Mouse (Mus musculus): ENCODE measurements around the gene Eps8.
A peak's percentile ranks its signal among the peaks of the same experiment; 100 is the strongest.

Eps8 gene

DNA sequence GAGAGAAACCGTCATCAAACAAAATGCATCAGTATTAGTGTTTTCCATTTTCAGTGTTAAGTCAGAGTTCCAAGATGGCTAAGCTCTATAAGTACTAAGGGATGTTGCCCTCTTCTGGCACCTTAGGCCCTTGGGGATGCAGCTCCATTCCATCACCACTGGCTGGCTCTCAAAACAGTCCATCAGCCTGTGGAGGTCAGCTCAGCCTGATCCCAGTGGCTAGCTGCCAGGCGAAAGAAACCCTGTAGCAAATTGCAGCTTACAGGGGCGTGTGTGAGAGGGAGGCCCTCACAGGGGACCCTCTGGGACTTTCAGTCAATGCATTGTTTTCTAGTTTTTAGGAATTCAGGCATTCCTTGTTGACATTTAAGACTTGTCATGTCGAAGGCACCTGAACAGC, 40.8 kb downstream of the Eps8 start:
- no peak for DNase-seq (ENCODE audit: low spot score in 2 of 2)

DNA sequence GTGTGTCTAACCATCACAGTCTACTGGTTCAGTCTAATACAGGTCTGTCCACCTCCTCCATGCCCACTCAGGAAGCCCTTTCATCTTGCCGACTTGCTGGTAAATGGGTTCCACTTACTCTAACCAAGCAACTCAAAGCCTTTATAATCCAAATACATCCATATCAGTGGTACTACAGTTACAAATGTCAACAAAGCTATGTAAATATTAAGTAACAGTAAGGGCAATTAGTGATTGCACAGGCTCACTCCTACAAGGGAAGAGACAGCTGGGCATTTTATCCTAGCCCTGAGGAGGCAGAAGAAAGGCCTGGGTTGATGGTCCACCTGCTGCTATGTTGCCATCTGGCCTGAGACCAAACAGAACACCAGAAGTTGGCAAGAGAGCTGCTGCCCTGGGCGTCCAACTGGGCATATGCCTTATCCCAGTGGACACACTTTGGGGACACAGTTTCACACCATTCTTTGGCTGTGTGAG, 42.6 kb downstream of the Eps8 start:
- DNase-seq (ENCODE audit: low spot score in 2 of 2): no peak

DNA sequence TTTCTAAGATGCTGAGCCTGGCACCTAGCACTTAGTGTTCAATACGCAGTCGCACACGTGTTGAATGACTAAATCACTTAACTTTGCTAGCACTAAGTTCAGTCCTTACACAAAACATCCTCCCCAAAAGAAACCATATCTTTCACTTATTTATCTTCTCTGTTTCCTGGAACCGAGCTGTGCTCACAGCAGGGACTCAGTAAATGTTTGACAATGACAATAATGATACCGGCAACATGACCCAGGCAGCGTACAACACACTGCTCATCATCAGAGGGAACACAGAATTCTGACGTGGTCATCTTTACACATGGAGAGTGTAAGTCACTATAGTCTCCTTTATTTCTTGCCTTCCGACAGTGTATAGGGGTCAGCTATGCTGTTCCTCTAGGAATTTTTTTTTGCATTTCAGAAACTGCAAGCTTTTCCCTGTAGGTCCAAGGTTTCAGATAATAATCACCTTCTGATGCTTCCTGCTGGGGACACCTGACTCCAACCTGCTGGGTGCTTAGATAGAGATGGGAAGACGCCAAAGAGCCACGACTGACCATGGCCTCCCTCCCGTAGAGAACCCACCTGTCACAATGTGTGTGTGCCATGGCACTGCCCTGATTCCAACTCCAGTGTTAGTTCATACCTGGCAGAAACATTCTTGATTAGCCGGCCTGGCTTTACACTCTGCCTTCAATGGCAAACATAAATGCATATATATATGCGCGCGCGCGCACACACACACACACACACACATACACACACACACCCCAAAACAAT, 46.3 kb downstream of the Eps8 start:
- DNase-seq (ENCODE audit: low spot score in 2 of 2): no peak

DNA sequence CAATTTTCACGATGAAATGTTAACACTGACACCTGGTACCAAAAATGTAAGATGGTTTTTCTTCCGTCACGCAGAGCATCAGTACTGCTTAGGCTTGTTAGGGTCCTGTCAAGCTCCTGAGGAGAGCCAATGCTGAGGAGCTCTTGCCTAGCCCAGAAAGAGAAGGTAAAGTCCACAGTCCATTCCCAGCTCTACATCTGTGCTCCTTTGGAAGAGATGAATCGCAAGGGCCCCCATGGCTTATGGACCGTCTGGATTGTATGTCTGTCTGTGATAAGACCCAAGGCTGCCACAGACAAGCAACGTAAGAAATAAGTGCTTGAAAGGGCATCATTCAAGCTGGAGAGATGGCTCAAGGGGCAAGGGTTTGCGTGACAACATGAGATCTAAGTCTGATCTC, 48.1 kb downstream of the Eps8 start:
- no peak for DNase-seq (ENCODE audit: low spot score in 2 of 2)

DNA sequence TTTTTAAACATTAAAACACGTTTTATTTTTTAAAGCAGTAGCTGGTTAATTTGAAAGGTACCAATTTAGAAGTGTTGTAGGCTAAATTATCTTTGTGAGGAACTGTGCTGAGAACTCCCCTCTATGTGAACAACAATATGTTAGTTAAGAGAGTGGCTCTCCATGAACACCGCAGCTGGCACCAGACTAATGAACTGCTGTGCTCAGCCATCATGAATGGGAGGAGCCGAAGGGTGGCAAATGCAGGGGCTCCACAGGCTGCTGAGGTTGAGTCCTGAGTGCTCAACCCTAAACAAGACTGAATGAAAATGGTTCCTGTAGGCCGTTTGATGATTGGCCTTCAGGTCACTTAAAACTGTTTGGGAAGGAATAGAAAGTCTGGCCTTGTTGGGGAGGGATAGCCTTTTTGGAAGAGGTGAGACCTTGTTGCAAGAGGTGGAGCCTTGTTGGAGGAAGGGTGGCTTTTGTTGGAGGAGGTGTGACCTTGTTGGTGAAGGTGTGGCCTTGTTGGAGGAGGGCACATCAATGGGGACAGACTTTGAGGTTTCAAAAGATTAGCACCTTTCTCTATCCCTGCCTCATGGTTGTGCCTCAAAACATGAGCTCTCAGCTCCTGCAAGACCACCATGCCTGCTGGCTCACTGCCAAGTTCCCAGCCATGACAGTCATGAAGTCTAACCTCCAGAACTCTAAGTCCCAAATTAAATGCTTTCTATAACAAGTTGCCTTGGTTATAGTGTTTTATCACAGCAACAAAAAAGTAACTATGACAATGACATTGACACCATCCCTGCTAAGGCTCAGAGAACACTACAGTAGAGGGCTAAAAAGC, 50.0 kb downstream of the Eps8 start:
- no peak for DNase-seq (ENCODE audit: low spot score in 2 of 2)

DNA sequence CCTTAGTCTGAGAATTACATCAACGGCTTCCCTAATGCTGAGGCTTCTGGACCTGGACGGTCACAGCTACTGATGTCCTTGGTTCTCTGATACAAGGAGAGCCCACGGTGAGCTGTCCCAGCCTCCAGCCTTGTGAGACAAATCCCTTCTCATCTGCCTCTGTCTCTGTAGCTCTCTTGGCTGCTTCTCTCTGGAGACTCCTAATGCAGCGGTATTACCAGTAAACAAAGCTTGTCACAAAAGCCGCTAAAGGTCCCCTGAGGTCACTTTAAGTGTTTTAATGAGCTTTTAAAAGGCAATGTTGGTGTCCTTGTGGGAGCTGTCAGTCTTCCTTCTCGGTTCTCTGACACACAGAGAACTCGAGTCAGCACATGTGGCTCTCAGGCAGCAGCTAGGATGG, 56.4 kb downstream of the Eps8 start:
- no peak for DNase-seq (ENCODE audit: low spot score in 2 of 2)

DNA sequence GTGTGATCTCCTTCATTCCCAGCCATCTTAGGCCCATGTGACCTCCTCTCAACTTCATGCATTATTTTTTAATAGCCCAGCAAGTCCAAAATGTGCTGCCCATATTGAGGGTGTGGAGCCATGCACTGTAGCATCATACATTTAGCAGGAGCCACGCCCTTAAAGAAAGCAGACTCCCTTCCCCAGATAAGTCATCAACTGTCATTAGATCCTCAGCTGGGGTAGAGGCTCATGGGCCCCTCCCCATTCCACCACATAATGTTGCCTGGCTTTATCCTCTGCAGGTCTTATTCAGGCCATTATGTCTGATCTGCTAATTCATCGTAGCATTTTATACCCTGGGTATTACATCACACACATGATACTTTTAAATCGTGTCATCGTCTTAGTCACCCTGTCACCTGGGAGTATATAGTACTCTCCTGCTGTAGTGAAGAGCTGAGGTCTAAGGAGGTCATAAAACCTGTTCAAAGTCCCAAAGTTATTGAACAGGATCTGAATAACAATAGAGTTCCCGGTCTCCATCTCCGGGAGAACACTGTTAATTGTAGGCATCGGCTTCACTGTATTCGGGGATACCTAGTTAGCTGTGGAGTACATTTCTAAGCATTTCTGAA, 57.1 kb downstream of the Eps8 start:
- no peak for DNase-seq (ENCODE audit: low spot score in 2 of 2)

DNA sequence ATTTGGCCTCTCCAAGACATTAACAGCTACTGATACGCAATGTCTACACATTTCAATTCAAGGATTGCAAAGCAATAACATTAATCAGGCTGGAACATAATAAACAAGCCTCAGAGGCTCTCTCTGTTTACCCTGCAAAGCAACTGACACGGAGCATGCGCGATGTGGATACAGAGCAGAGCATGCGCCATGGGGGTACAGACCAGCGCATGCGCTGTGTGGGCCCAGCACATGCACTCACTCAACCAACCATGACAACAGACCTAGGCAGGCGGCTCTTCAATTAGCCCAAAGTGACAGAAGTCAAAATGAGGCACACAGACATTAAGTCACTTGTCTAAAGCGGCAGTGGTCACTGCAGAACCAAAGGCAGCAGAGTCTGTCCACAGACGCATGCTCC, 62.1 kb downstream of the Eps8 start:
- DNase-seq (ENCODE audit: low spot score in 2 of 2): no peak

DNA sequence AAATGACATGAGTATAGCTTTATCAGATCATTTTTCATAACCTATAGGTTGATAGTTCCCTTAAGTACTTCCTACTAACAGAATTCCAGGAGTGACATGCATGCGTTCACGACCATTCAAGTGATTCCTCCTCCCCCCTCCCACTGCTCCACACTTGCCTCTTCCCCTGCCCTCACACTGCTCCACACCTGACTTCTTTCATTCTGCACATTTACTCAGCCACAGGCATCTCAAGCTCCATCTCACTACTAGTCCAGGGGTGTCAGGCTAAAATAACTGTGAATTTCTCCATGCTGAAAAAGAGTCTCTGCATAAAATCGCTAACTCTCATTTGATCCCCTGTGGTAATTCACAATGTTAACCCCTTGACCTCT, 65.4 kb downstream of the Eps8 start:
- no peak for DNase-seq (ENCODE audit: low spot score in 2 of 2)

DNA sequence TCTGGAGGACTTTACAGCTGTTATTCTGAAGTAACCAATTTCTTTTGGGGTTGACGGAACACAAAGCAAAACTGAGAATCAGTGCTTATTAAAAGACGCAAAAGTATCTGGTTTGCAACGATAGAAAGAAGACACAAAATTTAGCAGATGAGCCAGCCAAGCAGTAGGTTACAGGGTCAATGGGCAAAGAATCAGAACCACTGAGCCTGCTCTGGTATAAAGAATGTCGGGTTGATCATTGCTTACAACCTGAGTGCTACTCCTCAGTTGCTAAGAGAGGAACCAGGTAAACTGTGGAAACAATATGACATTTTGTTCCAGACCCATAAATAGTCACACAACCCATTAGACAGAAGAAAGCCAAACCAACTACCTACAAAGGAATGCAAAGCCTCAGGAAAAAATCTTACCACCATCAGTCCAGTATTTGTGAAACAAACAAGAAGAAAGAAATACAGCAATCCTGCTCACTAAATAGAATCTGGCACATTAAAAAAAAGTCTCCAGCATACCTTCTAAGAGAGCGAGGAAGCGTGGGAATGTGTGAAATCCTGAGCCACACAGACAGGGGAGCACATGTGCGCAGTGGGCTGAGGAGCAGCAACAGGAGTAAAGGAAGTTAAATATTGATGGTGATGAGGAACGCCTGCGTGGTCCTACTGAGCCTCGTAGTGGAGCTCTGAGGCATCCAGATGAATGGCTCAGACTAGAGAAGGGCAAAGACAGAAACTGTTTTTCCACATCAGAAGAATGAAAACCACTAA, 66.0 kb downstream of the Eps8 start:
- peak; percentile 52 to 72 for DNase-seq (ENCODE audit: low spot score in 2 of 2)

DNA sequence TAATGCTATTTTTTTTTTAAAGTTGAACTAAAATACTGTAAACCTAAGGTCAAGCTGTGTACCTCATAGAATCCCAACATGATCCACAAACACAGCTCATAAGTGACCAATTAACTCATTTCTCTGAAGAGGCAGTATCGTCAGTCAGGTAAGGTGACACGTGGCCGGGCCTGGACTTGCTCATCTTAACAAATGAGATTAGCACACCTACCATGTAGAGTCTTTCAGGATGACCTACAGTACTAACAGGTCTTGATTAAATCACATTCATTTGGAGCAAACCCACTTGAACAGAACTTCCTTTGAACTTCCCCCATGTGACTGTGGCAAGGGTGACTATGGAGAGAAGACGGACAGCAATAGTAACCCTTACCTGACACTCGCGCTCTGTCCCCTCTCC, 66.8 kb downstream of the Eps8 start:
- DNase-seq (ENCODE audit: low spot score in 2 of 2): no peak

DNA sequence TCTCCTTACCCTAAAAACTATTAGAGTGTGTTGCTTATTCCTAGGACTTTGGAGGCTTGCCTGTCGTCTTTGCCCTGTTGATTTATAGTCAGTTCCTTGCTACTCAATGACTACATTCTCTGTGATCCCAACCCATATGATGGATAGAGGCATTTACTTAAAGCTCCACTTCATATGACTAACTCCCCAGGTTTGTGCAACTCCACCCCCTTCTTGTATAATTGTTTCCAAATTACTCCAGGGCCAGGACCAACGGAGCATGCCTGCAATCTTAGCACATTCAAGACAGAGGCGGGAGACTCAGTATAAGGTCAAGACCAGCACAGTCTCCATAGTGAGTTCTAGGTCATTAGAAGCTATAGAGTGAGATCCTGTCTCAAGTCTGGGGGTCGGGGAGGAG, 69.4 kb downstream of the Eps8 start:
- DNase-seq (ENCODE audit: low spot score in 2 of 2): no peak

DNA sequence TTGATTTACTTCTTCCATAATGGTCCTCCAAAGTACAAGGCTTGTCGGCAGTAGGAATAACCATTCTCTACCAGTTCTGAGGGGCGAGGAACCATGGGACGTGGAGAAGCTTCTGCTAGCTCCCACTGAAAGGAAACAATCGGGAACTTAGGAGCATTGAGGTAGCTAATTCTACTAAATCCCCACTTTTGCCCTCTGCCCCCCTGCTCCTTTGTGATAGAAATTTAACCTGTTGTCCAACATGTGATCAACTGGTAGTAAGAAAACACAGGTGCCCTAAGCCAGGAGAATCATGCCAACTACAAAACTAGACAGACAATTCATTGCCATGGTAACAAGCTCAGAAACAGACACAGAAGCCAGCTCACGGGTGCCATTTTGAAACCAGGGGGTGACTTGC, 71.6 kb downstream of the Eps8 start:
- no peak for DNase-seq (ENCODE audit: low spot score in 2 of 2)

DNA sequence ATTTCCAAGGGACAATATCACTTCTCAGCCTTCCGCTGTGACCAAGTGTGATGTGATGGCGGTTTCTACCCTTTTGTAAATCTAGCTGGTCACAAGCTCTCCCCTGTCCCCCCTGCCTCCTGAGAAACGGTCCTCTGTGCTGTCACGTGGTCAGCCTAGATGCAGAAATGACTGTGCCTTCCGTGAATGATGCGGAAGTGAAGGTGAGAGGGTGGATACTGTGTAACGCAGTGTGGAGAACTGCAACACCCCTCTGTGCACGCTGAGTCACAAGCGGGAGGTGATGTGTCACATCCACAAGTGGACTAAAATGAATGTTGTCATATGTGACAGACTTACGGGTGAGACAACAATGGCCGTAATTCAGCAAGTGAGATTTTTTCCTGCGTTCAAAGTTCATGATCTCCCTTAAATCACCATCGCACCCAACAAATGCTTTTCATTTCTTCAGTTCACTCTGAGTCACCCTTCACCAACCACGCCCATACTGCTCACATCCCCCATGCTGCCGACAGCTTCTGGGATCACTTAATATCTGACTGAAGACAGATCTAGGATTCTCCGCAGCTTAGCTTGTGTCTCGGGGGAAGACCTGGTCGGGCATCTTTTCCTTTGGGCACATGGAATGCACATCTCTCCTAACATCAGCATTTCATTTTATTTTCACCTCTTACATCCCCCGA, 72.3 kb downstream of the Eps8 start:
- DNase-seq (ENCODE audit: low spot score in 2 of 2): no peak

DNA sequence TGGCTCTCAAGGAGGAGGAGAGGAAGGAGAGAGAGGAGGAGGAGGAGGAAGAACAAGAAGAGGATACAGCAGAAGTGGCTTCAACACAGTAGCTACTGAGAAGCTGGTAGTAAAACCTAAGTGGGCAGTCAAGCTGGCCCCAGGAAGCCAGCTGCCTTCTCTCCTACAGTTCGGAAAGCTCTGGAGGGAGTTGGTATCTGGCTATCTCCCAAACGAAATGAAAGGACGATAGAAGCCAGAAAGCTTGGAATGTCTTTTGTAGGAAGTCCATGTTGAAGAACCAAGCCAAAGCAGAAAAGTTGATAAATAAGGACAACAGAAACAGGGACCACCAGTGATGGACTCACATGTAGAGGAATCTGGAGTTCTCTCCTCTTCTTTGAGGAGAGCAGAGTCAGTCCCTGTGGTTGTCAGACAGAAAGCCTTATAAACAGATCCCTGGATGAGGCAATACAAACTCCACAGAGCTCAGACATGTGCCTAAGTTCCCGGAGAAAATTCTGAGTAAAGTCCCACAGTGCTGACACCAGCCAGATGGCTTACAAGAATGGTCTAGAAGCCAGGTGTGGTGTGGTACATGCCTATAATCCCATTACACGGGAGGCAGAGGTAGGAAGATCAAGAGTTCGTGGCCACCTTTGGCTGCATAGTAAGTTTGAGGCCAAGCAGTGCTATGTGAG, 73.2 kb downstream of the Eps8 start:
- DNase-seq (ENCODE audit: low spot score in 2 of 2): no peak

DNA sequence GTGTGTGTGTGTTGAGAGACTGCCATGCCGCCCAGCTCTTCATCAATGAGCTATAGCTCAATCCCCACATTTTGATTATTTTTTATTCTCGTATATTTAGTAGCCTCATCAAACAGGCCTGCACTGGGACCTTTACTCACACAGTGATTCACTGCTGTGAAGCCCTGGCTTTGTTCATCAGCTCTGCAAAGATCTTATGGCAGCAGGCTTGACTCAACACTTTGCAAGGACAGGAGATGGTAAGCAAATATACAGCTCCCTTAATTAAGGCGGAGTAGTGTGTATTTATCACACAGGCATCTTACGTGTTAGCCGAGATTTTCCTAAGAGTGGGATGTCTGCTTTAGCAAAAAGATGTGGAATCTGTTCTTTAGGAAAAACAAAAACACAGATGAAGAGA, 74.2 kb downstream of the Eps8 start:
- no peak for DNase-seq (ENCODE audit: low spot score in 2 of 2)

DNA sequence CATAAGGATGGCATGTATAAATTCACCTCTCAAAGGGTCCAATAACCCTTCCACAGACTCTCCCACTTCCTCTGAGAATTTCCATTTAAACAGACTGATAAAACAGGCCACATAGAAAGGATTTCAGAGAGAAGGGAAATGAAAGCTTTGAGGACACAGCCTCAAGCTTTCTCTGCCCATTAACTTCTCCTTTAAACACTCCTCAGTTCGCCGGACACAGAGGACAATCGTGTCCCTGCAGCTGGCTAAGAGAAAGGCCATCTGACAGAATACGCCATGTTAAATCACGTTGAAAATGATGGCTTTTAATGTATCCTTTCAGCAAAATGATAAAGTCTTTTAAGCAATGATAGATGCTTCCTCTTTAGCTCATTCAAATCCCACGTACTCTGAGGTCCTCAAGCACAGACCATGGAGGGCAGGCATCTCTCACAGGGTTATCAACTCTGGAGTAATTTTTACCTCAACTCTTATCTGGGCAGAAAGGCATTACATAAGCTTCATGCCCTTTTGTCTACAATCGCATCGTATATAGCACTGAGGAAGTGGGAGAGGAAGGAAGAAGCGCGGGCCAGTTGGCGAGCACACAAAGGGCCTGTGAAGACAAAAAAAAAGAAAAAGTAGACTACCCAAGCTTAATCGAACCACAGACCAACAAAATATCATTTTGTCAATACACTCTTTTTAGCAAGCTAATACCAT, 77.9 kb downstream of the Eps8 start:
- no peak for DNase-seq (ENCODE audit: low spot score in 2 of 2)

DNA sequence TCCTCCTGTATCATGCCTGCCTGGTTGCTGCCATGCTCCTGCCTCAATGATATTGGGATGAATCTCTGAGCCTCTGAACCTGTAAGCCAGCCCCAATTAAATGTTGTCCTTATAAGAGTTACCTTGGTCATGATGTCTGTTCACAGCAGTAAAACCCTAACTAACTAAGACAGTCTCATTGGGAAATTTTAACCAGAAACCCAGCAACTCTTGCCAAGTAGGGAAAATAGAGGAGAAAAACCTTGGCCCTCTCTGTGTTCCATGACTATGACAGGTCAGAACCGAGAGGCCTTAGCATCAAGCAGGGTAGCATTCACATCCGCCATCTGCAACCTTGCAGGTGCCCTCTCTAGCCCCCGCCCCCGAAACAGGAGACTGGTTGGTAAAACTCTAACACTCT, 78.6 kb downstream of the Eps8 start:
- no peak for DNase-seq (ENCODE audit: low spot score in 2 of 2)

DNA sequence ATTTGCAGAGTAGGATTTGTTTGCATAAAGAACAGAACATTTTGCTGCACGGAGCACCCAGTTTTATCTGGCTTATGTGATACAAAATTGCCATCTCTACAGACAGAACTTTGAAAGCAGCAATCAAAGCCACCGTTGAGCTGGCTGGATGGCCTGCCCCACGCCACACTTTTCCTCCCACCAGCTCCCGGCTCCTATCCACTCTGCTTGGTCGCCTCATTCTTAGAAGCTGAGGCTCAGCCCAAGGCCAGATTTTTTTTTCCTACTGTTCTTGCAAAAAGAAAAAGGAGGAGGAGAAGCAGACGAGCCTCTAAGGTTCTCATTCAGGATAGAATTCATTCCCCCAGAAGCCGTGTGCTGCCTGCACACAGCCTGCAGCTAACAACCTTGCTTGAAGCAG, 80.8 kb downstream of the Eps8 start:
- DNase-seq (ENCODE audit: low spot score in 2 of 2): no peak

DNA sequence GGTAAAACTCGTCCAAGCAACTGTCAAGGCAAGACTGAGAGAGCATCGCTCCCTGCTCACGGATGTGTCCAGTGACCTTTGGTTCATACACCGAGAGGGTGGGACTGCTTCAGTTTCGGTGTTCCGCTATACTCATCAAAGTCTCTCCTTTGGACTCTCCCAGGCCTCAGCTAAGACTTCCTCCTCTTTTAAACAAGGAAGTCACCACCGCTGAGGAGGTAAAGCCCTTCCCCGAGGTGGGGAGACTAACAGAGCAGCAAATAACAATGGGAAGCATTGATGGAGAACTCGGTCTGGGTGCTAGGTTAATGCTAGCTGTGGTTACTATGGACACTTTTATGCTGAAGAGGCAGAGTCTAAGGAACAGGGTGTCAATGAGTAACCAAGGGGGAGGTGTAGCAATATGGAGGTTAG, 84.0 kb downstream of the Eps8 start:
- DNase-seq (ENCODE audit: low spot score in 2 of 2): no peak

Data from frontal cortex, postnatal 36 days (tissue).